In genomic region chr17:57347017-57347416, GRCm38 (mm10) we compare ENCODE assay signal across 1 mouse cellular context.
TF ChIP-seq lines count a peak whose summit lies in the region.

No protein-coding gene starts in this region.

TF ChIP-seq in MEL, 35 proteins besides CTCF, POLR2A, EP300 and RAD21 (continued from another document):
- TF ChIP-seq SMC3 (IDR thresholded peaks at IDR 0.05; ENCODE audit: low read depth, low read length) (0 out of 2 replicates have a peak, but pooled peaks have one; percentile 3), POLR2AphosphoS2 (IDR thresholded peaks at IDR 0.05; ENCODE audit: low read length) (no peak), JUND (IDR thresholded peaks at IDR 0.05; ENCODE audit: low read depth, low read length) (0 out of 2 replicates have a peak, but pooled peaks have one; percentile 21), RCOR1 (IDR thresholded peaks at IDR 0.05; ENCODE audit: low read depth, low read length) (peak; percentile 76), SIN3A (IDR thresholded peaks at IDR 0.05; ENCODE audit: low read length) (0 out of 2 replicates have a peak, but pooled peaks have one; percentile 38)
